Mouse (Mus musculus): ENCODE measurements at regions not wholly inside any gene's neighbourhood (a gene's known extent, or its start where the extent isn't known, plus 50 kb on each side); places are given as distances from the start of the nearest gene placed in this dataset.
A peak's percentile ranks its signal among the peaks of the same experiment; 100 is the strongest.

- H3K4me2 ChIP-seq: no peak overlapping the region
- 0 out of 2 replicates have a peak, but pooled peaks cover 3% of the 10 kb centered on the region for H3K27me3 ChIP-seq
- no peak overlapping the region for H3K9ac ChIP-seq
- H3K27ac ChIP-seq: no peak overlapping the region
- no peaks in the 10 kb centered on the region for H3K9me3 ChIP-seq
- peak; percentile 79 for ATAC-seq (ENCODE audit: low FRiP score)
- WGBS: 67% methylated on average over 7 of the region's 7 CpGs
- H3K4me3 ChIP-seq (replicated peaks): no peak overlapping the region
- no peaks in the 10 kb centered on the region for H3K36me3 ChIP-seq (replicated peaks)
- no peaks in the 10 kb centered on the region for H3K4me1 ChIP-seq
Observed at GRCm38 (mm10) chr6:145677475-145678325, 62.1 kb downstream of the Tuba3b start.

GRCm38 (mm10) chr6:145679516-145679915 is 64.0 kb downstream of the Tuba3b start:
- no peak overlapping the region for H3K4me2 ChIP-seq
- H3K36me3 ChIP-seq (replicated peaks): no peaks in the 10 kb centered on the region
- no peak overlapping the region for H3K4me3 ChIP-seq (replicated peaks)
- H3K27me3 ChIP-seq: 0 out of 2 replicates have a peak, but pooled peaks cover 3% of the 10 kb centered on the region
- H3K4me1 ChIP-seq: peaks cover 3% of the 10 kb centered on the region; the same call in 1 of the 2 replicates
- no peak overlapping the region for H3K9ac ChIP-seq
- no peak overlapping the region for H3K27ac ChIP-seq
- ATAC-seq (ENCODE audit: low FRiP score): no peak
- WGBS: 68% methylated on average over 1 of the region's 1 CpGs
- no peaks in the 10 kb centered on the region for H3K9me3 ChIP-seq

GRCm38 (mm10) chr6:145687073-145687472 is 59.5 kb upstream of the Rassf8 start:
- no peak for ATAC-seq (ENCODE audit: low FRiP score)
- Histone ChIP-seq H3K27ac (no peak overlapping the region), H3K4me2 (no peak overlapping the region), H3K36me3 (replicated peaks) (no peaks in the 10 kb centered on the region), H3K27me3 (0 out of 2 replicates have a peak, but pooled peaks cover 2% of the 10 kb centered on the region), H3K9ac (no peak overlapping the region), H3K4me1 (peaks cover 3% of the 10 kb centered on the region; the same call in 1 of the 2 replicates), H3K4me3 (replicated peaks) (no peak overlapping the region), H3K9me3 (no peaks in the 10 kb centered on the region)
- WGBS: 52% methylated on average over 6 of the region's 6 CpGs

- no peak for ATAC-seq (ENCODE audit: low FRiP score)
- 65% methylated on average over 3 of the region's 3 CpGs for WGBS
- no peaks in the 10 kb centered on the region for H3K36me3 ChIP-seq (replicated peaks)
- no peak overlapping the region for H3K9ac ChIP-seq
- no peak overlapping the region for H3K27ac ChIP-seq
- no peak overlapping the region for H3K4me3 ChIP-seq (replicated peaks)
- no peak overlapping the region for H3K4me2 ChIP-seq
- no peaks in the 10 kb centered on the region for H3K27me3 ChIP-seq
- H3K4me1 ChIP-seq: no peaks in the 10 kb centered on the region
- H3K9me3 ChIP-seq: no peaks in the 10 kb centered on the region
Observed at GRCm38 (mm10) chr6:145691680-145692079, 54.9 kb upstream of the Rassf8 start.

GRCm38 (mm10) chr6:145694817-145695216 is 51.7 kb upstream of the Rassf8 start:
- WGBS: 76% methylated on average over 3 of the region's 3 CpGs
- no peaks in the 10 kb centered on the region for H3K9me3 ChIP-seq
- no peak for ATAC-seq (ENCODE audit: low FRiP score)

More at GRCm38 (mm10) chr6:145694817-145695216, 51.7 kb upstream of the Rassf8 start:
- Histone ChIP-seq H3K27me3 (no peaks in the 10 kb centered on the region), H3K9ac (no peak overlapping the region), H3K4me2 (no peak overlapping the region), H3K27ac (no peak overlapping the region), H3K36me3 (replicated peaks) (no peaks in the 10 kb centered on the region), H3K4me3 (replicated peaks) (no peak overlapping the region), H3K4me1 (no peaks in the 10 kb centered on the region)
